In genomic region chr12:80062410-80063401, GRCm38 (mm10) we compare ENCODE assay signal across 8 mouse cellular contexts. TPM values are rescaled to one million over a fixed set of nuclear protein-coding genes. Genes with fewer than 3 reads are reported as not detected.
A peak's percentile ranks its signal among the peaks of the same experiment; 100 is the strongest.
DNase-seq lines count a peak whose midpoint lies in the region; ATAC-seq and TF ChIP-seq lines count a peak whose summit lies in the region.

No protein-coding gene starts in this region.

- no peak for TF ChIP-seq POLR2A in brain, embryonic 14.5 days (IDR thresholded peaks at IDR 0.05; ENCODE audit: borderline replicate concordance, extremely low read depth, insufficient read depth, insufficient read length, poor library complexity, severe bottlenecking)

- peak overlapping the region; percentile 37 for H3K4me3 ChIP-seq in forebrain, embryonic 10.5 days
- H3K4me3 ChIP-seq in neural tube, embryonic 13.5 days = no peak overlapping the region

- H3K27me3 ChIP-seq in forebrain, embryonic 10.5 days (ENCODE audit: poor library complexity, severe bottlenecking) = no peaks in the 10 kb centered on the region
- H3K27me3 ChIP-seq in neural tube, embryonic 13.5 days = no peaks in the 10 kb centered on the region

- WGBS in forebrain, embryonic 10.5 days = 0% methylated on average over 6 of the region's 6 CpGs
- WGBS in neural tube, embryonic 13.5 days = 3% methylated on average over 6 of the region's 6 CpGs

- H3K4me2 ChIP-seq in neural tube, embryonic 13.5 days = peak overlapping the region; percentile 20

- intact Hi-C loops in heart, postnatal 10 days (cut with DNase I) = loop anchor here (2.0 to 5.0 kb wide), 5 partner anchors 20 to 450 kb away; no protein-coding TSS in a partner anchor

- ATAC-seq in neural tube, embryonic 13.5 days (ENCODE audit: low read depth) = peak; percentile 96

- peak overlapping the region; percentile 12; the same call in 1 of the 2 replicates for H3K9ac ChIP-seq in neural tube, embryonic 13.5 days

- H3K27ac ChIP-seq in forebrain, embryonic 10.5 days = peak overlapping the region; percentile 96
- peak overlapping the region; percentile 87 for H3K27ac ChIP-seq in neural tube, embryonic 13.5 days (replicated peaks)

- H3K36me3 ChIP-seq in forebrain, embryonic 10.5 days (replicated peaks) = no peaks in the 10 kb centered on the region
- no peaks in the 10 kb centered on the region for H3K36me3 ChIP-seq in neural tube, embryonic 13.5 days

- DNase-seq in 416B (ENCODE audit: low read depth) = peak; percentile 17
- DNase-seq in brain, embryonic 14.5 days (ENCODE audit: low read depth) = peak; percentile 98
- DNase-seq in forebrain, embryonic 10.5 days (ENCODE audit: extremely low spot score, low spot score) = peak; percentile 89
- DNase-seq in heart, postnatal 10 days = peak; percentile 69 to 70
- peak; percentile 10 to 53 for DNase-seq in left cerebral cortex, adult 9 months (ENCODE audit: low spot score in 2 of 2)
- DNase-seq in testis, postnatal 10 days (ENCODE audit: low spot score) = no peak
- DNase-seq in spleen, postnatal 4 days (ENCODE audit: low spot score in 2 of 2) = no peak

- H3K4me1 ChIP-seq in forebrain, embryonic 10.5 days = peaks cover 81% of the 10 kb centered on the region
- H3K4me1 ChIP-seq in neural tube, embryonic 13.5 days (replicated peaks) = peaks cover 54% of the 10 kb centered on the region

- TF ChIP-seq CTCF in brain, embryonic 14.5 days (IDR thresholded peaks at IDR 0.05; ENCODE audit: borderline replicate concordance, extremely low read depth, insufficient read depth, insufficient read length) = peak; percentile 43; the same call in 1 of the 2 replicates

- no peaks in the 10 kb centered on the region for H3K9me3 ChIP-seq in forebrain, embryonic 10.5 days
- H3K9me3 ChIP-seq in neural tube, embryonic 13.5 days = no peaks in the 10 kb centered on the region

RNA-seq across cellular contexts. Expression of gene Zfp36l1, which starts 50.1 kb away (rescaled TPM):
- 80.2 and 81.0 TPM in 2 replicates for polyA plus RNA-seq in brain, embryonic 14.5 days (2012; rRNA removed)
- 121 and 129 TPM in 2 replicates for polyA plus RNA-seq in forebrain, embryonic 10.5 days (2016; fragmentation: Nextera tagmentation; extraction: Ambion mirVana)
- 100 to 1,000 TPM; 126 to 152 TPM for total RNA-seq in heart, postnatal 10 days (2021)
- polyA plus RNA-seq in neural tube, embryonic 13.5 days (2015; fragmentation: Nextera tagmentation; extraction: Ambion mirVana) = 49.6 and 57.4 TPM in 2 replicates

Comparison
In these comparisons a context has a peak if more than half of its experiments do, and no peak if none do; other contexts are left out.
1. DNase-seq: peak in 416B (single experiment), brain, embryonic 14.5 days (single experiment), forebrain, embryonic 10.5 days (single experiment), heart, postnatal 10 days (2 of 2) and left cerebral cortex, adult 9 months (2 of 2); none in testis, postnatal 10 days (single experiment) and spleen, postnatal 4 days (0 of 2).